Mouse (Mus musculus) embryonic facial prominence, embryonic 13.5 days (tissue): ENCODE results near the gene Olfr322. TPM values are rescaled to one million over a fixed set of nuclear protein-coding genes. Genes with fewer than 3 reads are reported as not detected.
"Not testable (repeated sequence)": the region's sequence is repeated elsewhere in the genome, so short reads cannot be mapped to it uniquely, and the experiment has no call there.

ENCODE experiments used
- ATAC-seq: fragments of 200-750 bp; cut with Nextera tagmentation; 2 replicates; pipeline ENCODE4 v1.8.0; 2017; ENCODE audit warnings: low read depth; ENCODE audit not compliant: insufficient number of reproducible peaks, insufficient read depth, low FRiP score, low TSS enrichment
- H3K27ac ChIP-seq: fragments of 300-500 bp; sonication (generic); 2 replicates; pipeline ENCODE4 v1.5.1; 2015; ENCODE audit warnings: moderate library complexity, mild to moderate bottlenecking, inconsistent platforms
- H3K27me3 ChIP-seq: fragments of 300-500 bp; sonication (generic); 2 replicates; pipeline ENCODE4 v1.6.1; 2015; ENCODE audit warnings: mild to moderate bottlenecking, inconsistent platforms
- H3K36me3 ChIP-seq: fragments of 300-500 bp; sonication (generic); 2 replicates; pipeline ENCODE4 v1.6.1; 2015; ENCODE audit warnings: mild to moderate bottlenecking, inconsistent platforms
- H3K4me1 ChIP-seq: fragments of 300-500 bp; sonication (generic); 2 replicates; pipeline ENCODE4 v1.6.1; 2015; ENCODE audit warnings: inconsistent platforms
- H3K4me2 ChIP-seq: fragments of 300-500 bp; sonication (generic); 2 replicates; pipeline ENCODE4 v1.6.1; 2015; ENCODE audit warnings: moderate library complexity, mild to moderate bottlenecking, inconsistent platforms
- H3K4me3 ChIP-seq: fragments of 300-500 bp; sonication (generic); 2 replicates; pipeline ENCODE4 v1.5.1; 2015; ENCODE audit warnings: mild to moderate bottlenecking, inconsistent platforms
- H3K9ac ChIP-seq: fragments of 300-500 bp; sonication (generic); 2 replicates; pipeline ENCODE4 v1.6.1; 2015; ENCODE audit warnings: mild to moderate bottlenecking, inconsistent platforms
- H3K9me3 ChIP-seq: fragments of 300-500 bp; sonication (generic); 2 replicates; pipeline ENCODE4 v1.6.1; 2016; ENCODE audit warnings: inconsistent platforms
- WGBS: fragments of 180-500 bp; shearing (Covaris S2); methylation state at CpG from one replicate; pipeline ENCODE4 v1.1.7; 2015; ENCODE audit warnings: mixed read lengths; 5-methylcytosine and 5-hydroxymethylcytosine counted together
- polyA plus RNA-seq: library from polyadenylated mRNA; unstranded; fragments of >200 nt; fragmentation: Nextera tagmentation; extraction: Ambion mirVana; gene quantifications from 2 replicates; pipeline ENCODE4 v1.2.1, GENCODE M21; 2015

Gene Olfr322
- polyA plus RNA-seq, 1 experiment from 2014 or later: not detected

GRCm38 (mm10) chr11:58641057-58641456 is 17.5 kb upstream of the Olfr322 start:
- 34% methylated on average over 14 of the region's 14 CpGs for WGBS
- peak overlapping the region; percentile 40 for H3K4me3 ChIP-seq
- no peak overlapping the region for H3K27ac ChIP-seq
- no peak for ATAC-seq
- H3K36me3 ChIP-seq: no peaks in the 10 kb centered on the region
- peaks cover 57% of the 10 kb centered on the region for H3K27me3 ChIP-seq
- no peak overlapping the region for H3K9ac ChIP-seq
- H3K4me2 ChIP-seq: peak overlapping the region; percentile 71
- peaks cover 11% of the 10 kb centered on the region for H3K4me1 ChIP-seq
- no peaks in the 10 kb centered on the region for H3K9me3 ChIP-seq

GRCm38 (mm10) chr11:58641638-58642358 is 16.8 kb upstream of the Olfr322 start:
- 82% methylated on average over 13 of the region's 13 CpGs for WGBS
- no peak overlapping the region for H3K4me3 ChIP-seq
- H3K36me3 ChIP-seq: no peaks in the 10 kb centered on the region
- no peak overlapping the region for H3K27ac ChIP-seq
- no peak for ATAC-seq
- H3K9ac ChIP-seq: no peak overlapping the region
- no peak overlapping the region for H3K4me2 ChIP-seq
- peaks cover 11% of the 10 kb centered on the region for H3K4me1 ChIP-seq
- peaks cover 56% of the 10 kb centered on the region for H3K27me3 ChIP-seq
- no peaks in the 10 kb centered on the region for H3K9me3 ChIP-seq

- H3K4me3 ChIP-seq: no peak overlapping the region
- whole genome bisulfite sequencing: 42% methylated on average over 6 of the region's 6 CpGs
- H3K36me3 ChIP-seq: no peaks in the 10 kb centered on the region
- no peak overlapping the region for H3K27ac ChIP-seq
- ATAC-seq: no peak
- H3K4me1 ChIP-seq: peaks cover 11% of the 10 kb centered on the region
- no peak overlapping the region for H3K9ac ChIP-seq
- H3K4me2 ChIP-seq: no peak overlapping the region
- no peaks in the 10 kb centered on the region for H3K9me3 ChIP-seq
- peaks cover 44% of the 10 kb centered on the region for H3K27me3 ChIP-seq
Measured at GRCm38 (mm10) chr11:58643350-58643749, 15.2 kb upstream of the Olfr322 start.

- Histone ChIP-seq H3K36me3 (no peaks in the 10 kb centered on the region), H3K27ac (no peak overlapping the region), H3K4me1 (no peaks in the 10 kb centered on the region), H3K9me3 (no peaks in the 10 kb centered on the region), H3K9ac (no peak overlapping the region), H3K4me2 (no peak overlapping the region), H3K27me3 (no peaks in the 10 kb centered on the region), H3K4me3 (no peak overlapping the region)
- WGBS: 76% methylated on average over 3 of the region's 3 CpGs
- no peak for ATAC-seq
Measured at GRCm38 (mm10) chr11:58655151-58655550, 3.4 kb upstream of the Olfr322 start.

GRCm38 (mm10) chr11:58669252-58669651 is 10.7 kb downstream of the Olfr322 start:
- no peak overlapping the region for H3K4me2 ChIP-seq
- no peak overlapping the region for H3K9ac ChIP-seq
- H3K27ac ChIP-seq: no peak overlapping the region
- no peak for ATAC-seq
- H3K4me3 ChIP-seq: no peak overlapping the region
- H3K9me3 ChIP-seq: no peaks in the 10 kb centered on the region
- H3K4me1 ChIP-seq: no peaks in the 10 kb centered on the region
- H3K27me3 ChIP-seq: no peaks in the 10 kb centered on the region
- H3K36me3 ChIP-seq: no peaks in the 10 kb centered on the region

- 54% methylated on average over 4 of the region's 4 CpGs for WGBS
- Histone ChIP-seq H3K27me3 (no peaks in the 10 kb centered on the region), H3K4me2 (no peak overlapping the region), H3K4me3 (no peak overlapping the region), H3K27ac (no peak overlapping the region), H3K36me3 (no peaks in the 10 kb centered on the region), H3K9me3 (no peaks in the 10 kb centered on the region), H3K9ac (no peak overlapping the region), H3K4me1 (no peaks in the 10 kb centered on the region)
- no peak for ATAC-seq
Measured at GRCm38 (mm10) chr11:58671825-58672224, 13.2 kb downstream of the Olfr322 start.

GRCm38 (mm10) chr11:58680799-58681198 is 22.2 kb downstream of the Olfr322 start, which contains the start of gene Olfr320:
Olfr320 (plus strand) TSS chr11:58681099.
- Histone ChIP-seq H3K4me1 (no peaks in the 10 kb centered on the region), H3K9me3 (no peaks in the 10 kb centered on the region), H3K27me3 (no peaks in the 10 kb centered on the region), H3K4me2 (no peak within 1 kb of the TSS), H3K4me3 (no peak within 1 kb of the TSS), H3K9ac (no peak within 1 kb of the TSS), H3K27ac (no peak within 1 kb of the TSS), H3K36me3 (no peaks in the 10 kb centered on the region)
- 93% methylated on average over 1 of the region's 1 CpGs for WGBS
- no peak for ATAC-seq

- no peaks in the 10 kb centered on the region for H3K27me3 ChIP-seq
- no peak for ATAC-seq
- H3K36me3 ChIP-seq: no peaks in the 10 kb centered on the region
- H3K4me3 ChIP-seq: no peak within 1 kb of the TSS
- no peaks in the 10 kb centered on the region for H3K4me1 ChIP-seq
- no peak within 1 kb of the TSS for H3K27ac ChIP-seq
- no peak within 1 kb of the TSS for H3K9ac ChIP-seq
- WGBS: 89% methylated on average over 3 of the region's 3 CpGs
- H3K4me2 ChIP-seq: no peak within 1 kb of the TSS
- H3K9me3 ChIP-seq: peaks cover 8% of the 10 kb centered on the region; the same call in 1 of the 2 replicates
Measured at GRCm38 (mm10) chr11:58698862-58699261, 40.3 kb downstream of the Olfr322 start, which contains the start of gene Olfr319. Olfr319 (plus strand) TSS chr11:58699162.

GRCm38 (mm10) chr11:58709086-58709485 is 50.5 kb downstream of the Olfr322 start:
- 81% methylated on average over 11 of the region's 11 CpGs for WGBS
- H3K36me3 ChIP-seq: no peaks in the 10 kb centered on the region
- no peak overlapping the region for H3K27ac ChIP-seq
- no peaks in the 10 kb centered on the region for H3K9me3 ChIP-seq
- H3K4me1 ChIP-seq: no peaks in the 10 kb centered on the region
- H3K4me3 ChIP-seq: no peak overlapping the region
- no peaks in the 10 kb centered on the region for H3K27me3 ChIP-seq
- H3K9ac ChIP-seq: no peak overlapping the region
- H3K4me2 ChIP-seq: no peak overlapping the region
- ATAC-seq: no peak

- not testable (repeated sequence) for H3K9ac ChIP-seq, H3K4me2 ChIP-seq, H3K4me3 ChIP-seq, ATAC-seq, H3K4me1 ChIP-seq, H3K36me3 ChIP-seq, H3K9me3 ChIP-seq, H3K27ac ChIP-seq, H3K27me3 ChIP-seq
- WGBS: 78% methylated on average over 7 of the region's 7 CpGs
Measured at GRCm38 (mm10) chr11:58717723-58718122, 59.1 kb downstream of the Olfr322 start.
